Mouse (Mus musculus) liver, postnatal 0 days (tissue): ENCODE measurements at regions not wholly inside any gene's neighbourhood (a gene's known extent, or its start where the extent isn't known, plus 50 kb on each side); places are given as distances from the start of the nearest gene placed in this dataset.

Experiments used
- CTCF ChIP-seq: sonication (generic); IDR thresholded peaks from 2 replicates; pipeline ENCODE4 v1.5.1; 2016; ENCODE audit warnings: antibody characterized with exemption, low read depth
- EP300 ChIP-seq: IDR thresholded peaks from 2 replicates; pipeline ENCODE4 v1.6.1; 2016; ENCODE audit warnings: antibody characterized with exemption, low read depth, mild to moderate bottlenecking

- TF ChIP-seq CTCF (no peak), EP300 (no peak)
These were observed 62.0 kb upstream of the Prkg2 start for GRCm38 (mm10) chr5:99099014-99099726.
